Mouse (Mus musculus) heart, adult 2 months (tissue): Measurements from ENCODE around the gene Dusp16.
A peak's percentile ranks its signal among the peaks of the same experiment; 100 is the strongest.

Experiments
- CTCF ChIP-seq: fragments of 200-600 bp; IDR thresholded peaks from 2 replicates; pipeline ENCODE4 v1.8.1; 2022; ENCODE audit warnings: antibody characterized with exemption, mild to moderate bottlenecking, moderate library complexity
- POLR2A ChIP-seq: fragments of 200-500 bp; IDR thresholded peaks from 2 replicates; pipeline ENCODE4 v1.6.1; 2011; ENCODE audit warnings: mild to moderate bottlenecking, low read depth, low read length, control low read depth; ENCODE audit not compliant: insufficient read depth

GRCm38 (mm10) chr6:134773292-134773893 lies 19.0 kb downstream of the Dusp16 start:
- no peak for TF ChIP-seq POLR2A
- peak; percentile 26 for TF ChIP-seq CTCF
